Mouse (Mus musculus) layer of hippocampus, postnatal 14 days (tissue): Measurements from ENCODE around the gene Fbxl13. TPM values are rescaled to one million over a fixed set of nuclear protein-coding genes. Genes with fewer than 3 reads are reported as not detected.
A peak's percentile ranks its signal among the peaks of the same experiment; 100 is the strongest.
"Not testable (repeated sequence)": the region's sequence is repeated elsewhere in the genome, so short reads cannot be mapped to it uniquely, and the experiment has no call there.

Experiments used
- DNase-seq, 2 experiments: peaks; one replicate each; pipeline ENCODE4 v3.0.0; 2021 to 2022; ENCODE audit warnings: low spot score in 2 of 2, mixed read lengths in 1 of 2
- total RNA-seq, 2 experiments: library from RNA; stranded (reverse); gene quantifications; 2 replicates each; pipeline ENCODE4 v1.2.3; 2021

Gene Fbxl13
- total RNA-seq, 2 experiments from 2014 or later = 0.17 to 0.41 TPM

DNA sequence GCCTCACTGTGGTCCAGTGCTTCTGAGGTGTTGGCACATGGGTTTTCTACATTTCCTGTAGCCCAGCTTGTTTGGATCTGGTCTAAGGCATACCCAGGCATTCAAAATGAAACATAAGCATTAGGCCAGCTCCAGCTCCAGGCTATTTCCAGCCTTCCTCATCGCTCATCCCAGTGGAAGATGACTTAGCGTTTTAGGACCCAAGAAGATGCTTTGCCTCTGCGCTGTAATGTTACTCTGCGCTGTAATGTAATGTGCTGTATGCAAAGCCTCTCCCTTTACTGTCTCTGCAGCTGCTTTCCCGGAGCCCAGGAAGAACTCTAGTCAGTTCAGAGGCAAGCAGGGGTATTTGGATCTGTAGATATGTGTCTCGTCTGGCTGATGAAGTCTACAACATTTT, 12.6 kb upstream of the Fbxl13 start:
- no peak for DNase-seq

DNA sequence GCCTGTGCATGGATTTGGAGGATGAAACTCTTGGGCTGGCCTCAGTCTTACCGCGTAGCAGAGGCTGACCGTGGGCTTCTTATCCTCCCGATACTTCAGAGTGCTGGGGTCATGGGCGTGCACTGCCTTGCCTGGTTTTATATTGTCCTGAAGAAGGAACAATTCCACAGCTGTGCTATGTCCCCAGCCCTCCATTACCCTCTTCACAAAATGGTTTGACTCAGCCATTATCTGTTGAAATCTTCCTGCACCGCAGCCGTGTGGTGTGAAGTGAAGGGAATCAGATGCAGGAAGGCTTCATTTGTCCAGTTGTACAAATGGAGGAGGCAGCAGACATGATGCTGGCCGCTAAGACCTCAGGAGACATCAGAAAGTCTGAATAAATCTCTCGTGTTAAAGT, 11.5 kb upstream of the Fbxl13 start:
- no peak for DNase-seq

DNA sequence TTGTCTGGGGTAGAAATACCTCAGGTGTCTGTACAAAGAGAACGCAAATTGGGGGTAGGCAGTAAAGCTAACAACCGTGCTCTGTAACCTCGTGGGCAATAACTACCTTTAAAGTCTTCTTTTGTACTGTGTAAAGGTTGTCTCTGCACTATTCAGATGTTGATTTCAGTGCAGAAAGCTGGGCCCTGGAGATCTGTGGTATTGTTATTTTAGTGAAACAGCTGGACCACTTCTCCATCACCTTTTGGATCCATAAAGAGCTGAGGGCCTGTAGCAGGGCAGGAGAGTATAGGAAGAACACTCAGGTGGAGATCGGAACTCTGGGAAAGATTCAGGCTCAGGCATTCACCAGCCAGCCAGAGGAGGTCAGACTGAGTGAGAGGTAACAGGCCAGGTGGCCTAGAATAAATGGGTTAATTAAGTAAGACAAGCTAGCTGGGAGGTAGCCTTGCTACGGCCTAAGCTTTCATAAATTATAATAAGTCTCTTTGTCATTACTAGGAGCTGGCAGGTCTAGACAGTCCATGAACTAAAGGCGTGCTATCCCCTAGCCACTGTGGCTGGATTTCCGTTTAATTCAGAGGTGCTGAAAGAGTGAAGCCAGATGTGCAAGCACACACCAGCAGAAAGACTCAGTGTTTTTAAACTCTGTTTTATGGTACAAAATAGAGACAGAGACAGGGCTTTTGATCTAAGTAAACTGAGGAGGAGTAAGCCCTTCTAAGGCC, 6.6 kb upstream of the Fbxl13 start:
- no peak for DNase-seq

DNA sequence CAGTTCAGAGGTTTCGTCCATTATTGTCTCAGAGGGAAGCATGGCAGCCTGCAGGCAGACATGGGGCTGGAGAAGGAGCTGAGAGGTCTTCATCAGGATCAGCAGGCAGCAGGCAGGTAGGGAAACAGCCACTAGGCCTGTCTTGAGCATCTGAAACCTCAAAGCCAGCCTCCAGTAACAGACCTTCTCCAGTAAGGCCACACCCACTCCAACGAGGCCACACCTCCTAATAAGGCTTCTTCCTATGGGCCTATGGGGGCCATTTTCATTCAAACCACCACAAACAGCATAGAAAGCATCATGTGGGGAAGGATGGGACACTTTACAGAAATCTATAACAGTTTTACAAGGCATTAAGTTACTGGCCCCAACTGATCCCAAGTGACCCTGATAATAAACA, 5.3 kb upstream of the Fbxl13 start:
- no peak for DNase-seq

DNA sequence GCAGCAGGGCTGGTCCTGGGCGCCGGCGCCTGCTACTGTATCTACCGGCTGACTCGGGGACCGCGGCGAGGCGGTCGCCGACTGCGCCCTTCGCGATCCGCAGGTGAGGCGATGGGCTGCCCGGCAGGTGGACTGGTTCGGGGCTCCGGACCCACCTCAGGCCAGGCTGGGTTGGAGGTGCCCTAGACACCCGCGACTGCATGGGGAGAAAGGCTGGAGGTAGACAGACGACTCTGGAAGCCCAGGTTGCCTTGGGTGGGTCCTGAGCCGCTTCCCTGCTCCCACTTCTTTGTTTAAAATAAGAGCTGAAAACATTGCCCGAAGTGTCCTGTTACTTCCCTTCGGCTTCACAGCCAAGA, 678 bp upstream of the Fbxl13 start:
- DNase-seq = no peak

DNA sequence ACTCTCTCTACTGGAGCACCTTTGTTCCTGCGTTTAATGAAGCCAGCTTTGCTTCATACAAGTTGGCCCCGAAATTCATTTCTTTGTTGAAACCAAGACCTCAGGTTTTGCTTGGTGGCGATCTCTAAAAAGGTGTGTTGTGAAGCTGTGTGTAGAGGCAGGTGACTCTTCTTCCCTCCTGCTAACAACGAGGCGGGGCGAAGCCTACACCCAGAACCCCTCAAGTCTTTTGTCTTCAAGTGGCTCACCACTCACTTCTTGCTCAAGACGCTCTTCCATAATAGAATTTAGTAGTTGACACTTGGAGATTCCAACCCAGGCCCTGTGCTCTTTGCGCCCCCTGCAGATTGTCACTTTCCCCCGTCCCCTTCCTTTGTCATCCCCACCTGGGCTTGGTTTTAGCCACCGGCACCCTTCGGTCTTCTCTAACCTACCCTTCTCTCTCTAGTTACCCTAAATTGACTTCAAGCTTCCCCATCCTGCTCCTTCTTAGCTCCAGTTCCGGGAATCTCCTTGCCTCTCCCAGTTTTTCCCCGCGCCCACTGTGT, 469 bp downstream of the Fbxl13 start:
- no peak for DNase-seq

DNA sequence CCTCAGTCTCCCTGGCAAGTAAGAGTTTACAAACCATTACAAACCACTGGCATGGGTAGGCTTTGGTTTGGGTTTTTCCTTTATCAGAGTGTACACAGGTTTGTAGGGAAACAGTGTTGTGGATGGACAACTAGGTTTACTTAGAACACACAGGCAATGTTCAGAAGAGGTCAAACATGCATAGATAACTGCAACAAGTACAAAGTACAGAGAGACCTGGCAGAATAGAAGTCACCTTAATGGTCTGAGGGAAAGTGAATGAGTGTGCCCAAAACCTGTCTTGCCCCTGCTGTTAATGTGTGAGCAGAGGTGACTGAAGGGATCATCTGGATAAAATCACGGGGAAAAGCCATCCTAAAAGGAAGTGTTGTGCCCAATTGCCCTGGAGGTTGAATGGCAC, 1.8 kb downstream of the Fbxl13 start:
- DNase-seq = no peak

DNA sequence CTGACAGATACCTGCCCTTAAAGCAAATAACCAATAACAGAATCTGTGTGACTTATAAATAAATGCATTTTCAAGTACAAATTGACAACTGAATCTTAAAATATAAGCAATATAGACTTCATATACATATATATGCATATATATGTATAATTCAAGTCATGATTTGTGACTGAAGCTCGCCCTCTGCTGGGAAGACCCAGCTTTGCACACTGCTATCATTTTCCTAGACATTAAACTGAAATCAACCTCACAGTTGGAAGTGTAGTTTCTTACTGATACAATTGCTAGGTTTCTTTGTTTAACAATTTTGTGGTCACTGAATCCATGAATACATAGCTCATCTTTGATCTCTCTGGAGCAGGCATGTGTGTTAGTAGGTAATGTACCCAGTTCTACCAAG, 4.5 kb downstream of the Fbxl13 start:
- DNase-seq = peak; percentile 37 to 58

DNA sequence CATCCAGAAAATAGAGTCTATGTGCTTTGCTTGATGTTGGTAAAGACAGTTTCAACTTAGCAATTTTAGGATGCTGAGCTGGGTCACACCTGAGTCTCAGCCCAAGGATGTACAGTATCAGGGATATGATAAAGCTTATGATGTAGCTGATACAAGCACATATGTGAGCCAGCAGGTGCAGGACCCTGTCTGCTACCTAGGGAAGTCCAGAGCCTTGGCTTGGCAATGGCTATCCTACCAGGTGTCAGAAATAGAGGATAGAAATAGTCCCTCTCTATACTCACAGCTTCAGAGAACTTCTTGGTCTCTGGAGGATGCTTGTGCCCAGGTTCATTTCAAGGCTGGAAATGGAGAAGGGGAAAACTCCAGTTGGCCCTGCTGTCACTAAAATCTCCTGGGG, 19.5 kb downstream of the Fbxl13 start:
- no peak for DNase-seq

DNA sequence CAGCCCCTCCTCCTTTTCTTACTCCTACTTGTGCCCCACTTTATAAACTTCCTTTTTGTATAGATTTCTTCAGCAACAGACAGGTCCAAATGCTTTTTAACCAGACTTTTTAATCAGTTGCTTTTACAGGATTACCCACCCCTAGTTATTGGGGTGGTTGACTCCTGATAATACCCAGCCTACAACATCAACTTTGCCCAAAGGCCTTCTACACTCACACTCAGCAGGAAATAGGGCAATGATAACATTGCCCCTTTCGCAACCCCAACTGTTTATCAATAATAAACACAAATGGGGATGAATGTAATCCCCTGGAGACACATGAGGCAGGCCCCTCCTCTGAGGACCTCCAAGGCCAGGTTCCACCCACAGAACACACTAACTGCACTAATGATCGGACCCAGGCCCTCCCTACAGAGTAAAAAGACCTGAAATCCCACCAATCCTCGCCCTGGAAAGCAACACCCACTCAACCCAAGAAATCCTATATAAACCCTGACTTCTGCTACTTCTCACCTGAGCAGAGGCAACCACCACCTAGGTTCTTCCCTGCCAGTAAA, 28.9 kb downstream of the Fbxl13 start:
- no peak for DNase-seq

DNA sequence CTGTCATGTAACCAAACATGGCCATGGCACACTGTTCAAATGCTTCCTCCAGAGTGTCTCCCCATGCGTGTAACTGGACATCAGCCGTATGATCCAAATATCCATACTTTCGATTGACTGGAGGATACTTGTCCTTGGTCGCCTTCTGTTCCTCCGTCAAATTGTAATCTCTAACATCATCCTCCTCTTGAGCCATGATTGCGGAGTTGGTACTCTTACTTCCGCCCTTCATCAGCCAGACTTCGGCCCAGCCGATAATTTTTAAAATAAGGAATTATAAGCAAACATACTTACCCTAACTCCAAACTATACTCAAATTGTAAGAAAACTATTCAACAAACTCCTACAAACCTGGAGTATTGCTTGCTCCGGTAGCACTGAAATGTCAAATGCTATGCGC, 31.1 kb downstream of the Fbxl13 start:
- not testable (repeated sequence) for DNase-seq

DNA sequence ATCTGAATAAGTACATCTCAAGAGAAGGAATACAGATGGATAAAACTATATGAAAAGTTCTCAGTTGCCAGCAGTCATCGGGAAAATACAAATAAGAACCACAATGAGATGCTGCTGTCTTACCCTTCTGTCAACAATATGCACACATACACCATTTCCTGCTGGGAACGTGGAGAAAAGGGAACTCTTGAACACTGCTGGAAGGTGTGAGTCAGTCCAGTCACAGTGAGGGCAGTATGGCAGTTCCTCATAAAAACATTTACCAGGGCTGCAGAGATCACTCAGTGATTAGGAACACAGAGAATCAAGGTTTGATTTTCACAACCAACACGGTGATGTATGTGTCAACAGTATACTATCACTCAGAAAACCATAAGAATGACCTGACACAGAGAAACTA, 34.4 kb downstream of the Fbxl13 start:
- no peak for DNase-seq

DNA sequence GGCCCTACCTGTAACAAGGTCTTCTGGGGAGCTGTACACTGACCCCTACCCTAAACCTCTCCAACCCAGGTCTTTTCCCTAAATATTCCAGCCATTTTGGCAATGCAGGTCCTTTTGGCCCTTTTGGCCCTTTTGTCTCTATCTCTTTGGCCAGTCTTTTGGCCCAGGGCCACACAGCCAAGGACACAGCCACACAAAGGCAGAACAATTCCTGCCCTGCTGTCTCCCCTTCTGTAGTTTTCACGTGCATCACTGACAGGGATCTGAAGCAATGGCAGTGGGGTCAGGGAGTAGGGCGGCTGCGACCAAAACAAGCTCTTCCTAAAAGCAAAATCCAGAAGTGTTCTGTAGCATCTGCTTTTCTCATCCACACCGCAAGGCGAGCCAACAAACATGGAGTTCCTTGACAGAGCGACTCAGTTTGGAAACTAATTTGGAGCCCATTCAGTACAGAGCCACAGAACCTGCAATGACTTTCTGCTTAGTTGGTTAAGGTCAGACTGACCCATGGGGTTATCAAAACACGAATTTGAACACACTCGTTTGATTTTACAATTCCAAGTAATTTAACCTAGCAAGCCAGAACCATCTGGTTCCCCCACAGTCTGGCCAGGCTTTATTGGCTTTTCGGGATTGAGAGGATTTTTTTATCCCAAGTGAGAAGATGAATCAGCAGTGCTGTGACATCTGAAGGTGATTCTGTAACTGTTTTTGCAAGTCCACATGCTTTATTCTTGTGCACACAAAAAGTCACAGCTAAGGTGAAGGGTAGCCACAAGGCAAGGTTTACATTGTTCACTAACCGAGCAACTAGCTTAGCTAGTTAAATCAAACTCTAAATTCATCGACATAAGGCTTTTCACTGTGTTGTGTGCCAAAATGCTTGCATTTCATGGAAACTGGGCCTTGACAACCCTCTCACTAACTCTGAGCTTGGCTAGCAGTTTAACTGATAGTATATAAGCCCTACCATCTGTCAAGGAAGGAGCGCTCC, 36.8 kb downstream of the Fbxl13 start:
- DNase-seq = peak; percentile 29 to 46

DNA sequence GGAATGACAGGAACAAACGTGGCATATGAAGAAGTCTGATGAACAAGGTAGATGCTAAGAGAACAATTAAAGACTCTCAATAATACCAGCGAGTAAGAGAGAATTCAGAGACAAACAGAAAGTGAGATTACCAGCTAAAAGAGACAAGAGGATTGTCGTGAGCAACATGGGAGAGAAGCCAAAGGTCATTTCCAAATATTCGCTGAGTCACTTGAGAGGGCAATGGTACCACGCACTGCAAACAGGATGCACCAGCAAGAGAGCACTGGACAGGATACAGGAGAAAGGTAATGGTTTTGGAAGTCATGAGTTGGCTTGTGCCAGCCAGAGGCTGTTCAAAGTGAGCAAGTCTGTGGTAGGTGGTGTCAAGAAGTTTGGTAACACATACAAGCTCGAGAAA, 39.5 kb downstream of the Fbxl13 start:
- no peak for DNase-seq

DNA sequence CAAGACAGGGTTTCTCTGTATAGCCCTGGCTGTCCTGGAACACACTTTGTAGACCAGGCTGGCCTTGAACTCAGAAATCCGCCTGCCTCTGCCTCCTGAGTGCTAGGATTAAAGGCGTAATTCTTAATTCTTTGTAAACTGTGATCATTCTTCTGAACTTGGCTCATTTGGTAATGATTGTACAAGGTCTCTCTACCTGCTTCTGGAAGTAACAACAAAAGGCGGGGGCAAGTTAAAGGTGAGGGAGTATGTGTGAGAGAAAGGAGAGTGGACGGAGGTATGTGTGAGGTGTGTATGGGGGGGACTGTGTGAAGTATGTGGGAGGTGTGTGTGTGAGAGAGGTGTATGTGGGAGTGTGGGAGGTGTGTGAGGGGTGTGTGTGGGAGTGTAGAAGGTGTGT, 45.5 kb downstream of the Fbxl13 start:
- no peak for DNase-seq

DNA sequence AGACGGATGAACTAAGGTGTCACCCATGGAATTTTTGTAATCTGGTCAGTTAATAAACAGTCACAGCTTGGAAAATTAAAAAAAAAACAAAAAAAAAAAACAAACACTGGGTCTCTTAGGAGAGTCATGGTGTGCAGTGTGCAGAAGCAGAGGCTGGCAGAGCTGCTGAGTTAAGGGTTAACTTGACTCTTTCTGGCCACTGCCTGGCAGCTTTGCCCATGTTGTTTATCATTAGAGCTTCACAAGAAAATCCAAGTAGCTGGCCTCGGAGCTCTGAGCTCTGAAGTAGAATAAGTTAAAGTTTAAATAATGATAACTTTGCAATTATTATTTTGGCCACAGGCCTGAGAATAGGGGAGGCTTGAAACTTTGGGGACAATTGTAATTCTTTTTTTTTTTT, 45.9 kb downstream of the Fbxl13 start:
- not testable (repeated sequence) for DNase-seq

DNA sequence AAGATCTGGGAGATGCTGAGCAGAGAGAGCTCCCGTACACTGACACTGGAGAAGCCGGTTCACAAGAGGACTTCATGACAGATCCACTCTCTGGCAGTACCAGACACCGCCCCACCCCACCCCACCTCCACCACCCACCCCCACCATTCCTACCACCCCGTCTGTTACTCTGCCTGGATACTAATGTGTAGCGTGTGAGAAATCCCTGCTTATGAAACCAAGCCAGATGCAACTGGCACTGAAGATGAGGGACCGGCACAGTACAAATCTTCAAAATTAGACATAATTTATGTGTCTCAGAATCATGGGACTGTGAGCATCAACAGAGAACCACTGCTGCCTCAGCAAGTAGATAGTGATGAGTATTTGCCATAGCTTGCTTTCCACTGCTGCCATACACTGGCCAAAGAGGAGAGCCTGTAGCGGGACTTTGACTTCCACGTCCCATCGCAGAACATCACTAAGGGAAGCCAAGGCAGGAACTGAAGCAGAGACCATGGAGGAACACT, 52.2 kb downstream of the Fbxl13 start:
- DNase-seq = peak in 1 of 2 experiments; percentile 21

DNA sequence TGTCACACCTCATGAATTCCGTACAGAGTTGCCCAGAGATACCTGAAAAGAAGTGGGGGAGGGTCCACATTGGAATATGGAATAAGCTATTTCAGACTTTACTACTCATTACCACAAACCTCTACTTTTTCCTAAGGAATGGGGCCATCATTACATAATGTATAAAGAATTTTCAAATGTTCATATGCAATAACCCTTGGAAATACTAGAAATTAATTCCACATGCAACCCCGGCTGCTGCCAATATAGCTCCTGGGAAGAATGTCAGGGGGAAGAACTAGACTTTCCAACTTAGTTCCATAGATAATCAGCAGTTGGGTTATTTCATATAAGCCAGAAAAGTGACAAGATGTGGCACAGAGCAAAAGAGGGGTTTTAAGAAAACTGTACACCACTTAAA, 53.3 kb downstream of the Fbxl13 start:
- DNase-seq = no peak

DNA sequence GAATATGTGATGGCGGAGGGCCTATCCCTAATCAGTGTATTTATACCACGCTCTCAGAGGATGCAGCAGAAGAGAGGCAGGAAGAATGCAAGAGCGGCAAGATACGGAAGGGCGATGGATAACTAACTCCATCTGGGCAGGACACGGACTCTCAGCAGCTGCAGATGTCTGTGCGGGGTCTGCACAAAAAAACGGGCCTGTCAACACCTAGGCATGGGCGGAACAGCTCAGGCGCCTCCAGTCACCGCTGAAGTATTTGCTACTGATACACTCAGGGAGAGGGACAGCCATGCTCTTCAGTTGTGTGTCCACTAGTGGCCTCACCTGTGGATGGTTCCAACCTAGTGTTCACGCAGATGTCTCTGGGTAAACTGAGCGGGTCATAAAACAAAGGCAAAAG, 57.2 kb downstream of the Fbxl13 start:
- DNase-seq = no peak

DNA sequence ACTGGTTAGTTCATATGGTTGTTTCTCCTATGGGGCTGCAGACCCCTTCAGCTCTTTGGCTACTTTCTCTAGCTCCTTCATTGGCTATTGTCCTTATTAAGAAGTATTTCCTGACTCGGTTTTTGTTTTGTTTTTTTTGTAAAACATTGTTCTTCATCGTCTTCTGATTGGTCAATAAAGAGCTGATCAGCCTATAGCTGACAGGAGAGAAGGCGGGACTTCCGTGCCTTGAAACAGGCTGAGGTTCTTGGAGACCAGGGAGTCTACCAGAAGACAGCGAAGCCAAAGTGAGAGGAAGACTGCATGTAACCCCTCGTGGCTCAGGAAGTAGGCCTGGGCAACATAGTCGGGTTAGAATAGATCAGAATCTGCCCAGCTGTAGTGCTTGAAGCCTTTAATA, 57.8 kb downstream of the Fbxl13 start:
- no peak for DNase-seq

DNA sequence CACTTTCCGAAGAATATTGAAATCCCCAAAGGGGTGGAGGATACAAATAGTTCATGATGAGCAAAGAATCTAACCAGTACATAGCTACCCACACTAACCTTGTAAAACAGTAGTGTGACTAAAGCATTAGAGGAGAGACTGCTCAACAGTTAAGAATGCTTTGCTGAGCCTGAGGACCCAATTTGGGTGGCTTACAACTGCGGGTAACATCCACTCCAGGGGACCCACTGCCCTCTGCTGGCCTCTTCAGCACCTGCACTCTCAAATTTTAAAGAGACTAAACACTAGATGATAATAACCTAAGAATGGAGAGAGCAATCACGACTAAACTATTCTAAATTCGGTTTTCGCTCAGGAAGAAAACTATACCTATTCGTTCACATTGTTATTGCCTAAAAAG, 58.7 kb downstream of the Fbxl13 start:
- DNase-seq = peak in 1 of 2 experiments; percentile 36

DNA sequence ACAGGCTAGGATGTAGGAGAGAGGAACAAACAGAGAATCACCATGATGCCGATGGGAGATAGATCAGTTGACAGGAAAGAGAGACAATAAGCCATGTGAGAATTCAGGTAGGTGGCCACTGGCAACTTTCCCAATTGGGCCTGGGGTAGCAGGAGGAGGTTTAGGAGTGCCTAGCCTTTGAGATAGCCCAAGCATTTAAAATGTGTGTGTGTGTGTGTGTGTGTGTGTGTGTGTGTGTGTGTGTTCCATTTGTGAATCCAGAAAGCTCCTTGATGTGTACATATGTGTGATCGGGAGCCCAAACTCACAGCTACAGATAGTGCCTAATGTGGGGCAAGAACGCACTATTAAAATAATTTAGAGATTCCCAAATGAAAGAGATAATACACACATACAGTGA, 67.3 kb downstream of the Fbxl13 start:
- DNase-seq = no peak
